Mouse (Mus musculus) neural tube, embryonic 14.5 days (tissue): Measurements from ENCODE around the gene Rab2b. TPM values are rescaled to one million over a fixed set of nuclear protein-coding genes. Genes with fewer than 3 reads are reported as not detected.

ENCODE experiments used
- ATAC-seq: fragments of 200-750 bp; cut with Nextera tagmentation; 2 replicates; pipeline ENCODE4 v1.8.0; 2017; ENCODE audit warnings: low read depth, mild to moderate bottlenecking, moderate TSS enrichment, moderate library complexity
- H3K27ac ChIP-seq: fragments of 300-500 bp; sonication (generic); 2 replicates; pipeline ENCODE4 v1.5.1; 2014; ENCODE audit warnings: low read depth, mild to moderate bottlenecking, control low read depth, low read length, moderate library complexity, mixed read lengths
- H3K27me3 ChIP-seq: fragments of 300-500 bp; sonication (generic); 2 replicates; pipeline ENCODE4 v1.6.1; 2014; ENCODE audit warnings: low read length; ENCODE audit not compliant: control insufficient read depth, insufficient read depth
- H3K36me3 ChIP-seq: fragments of 300-500 bp; sonication (generic); 2 replicates; pipeline ENCODE4 v1.6.1; 2014; ENCODE audit warnings: low read length, mixed read lengths; ENCODE audit not compliant: control insufficient read depth, insufficient read depth
- H3K4me1 ChIP-seq: fragments of 300-500 bp; sonication (generic); 2 replicates; pipeline ENCODE4 v1.6.1; 2014; ENCODE audit warnings: low read length; ENCODE audit not compliant: control insufficient read depth, insufficient read depth
- H3K4me2 ChIP-seq: fragments of 300-500 bp; sonication (generic); 2 replicates; pipeline ENCODE4 v1.6.1; 2014; ENCODE audit warnings: mild to moderate bottlenecking, low read depth, low read length, control low read depth
- H3K4me3 ChIP-seq: fragments of 300-500 bp; sonication (generic); 2 replicates; pipeline ENCODE4 v1.5.1; 2014; ENCODE audit warnings: low read depth, low read length, control low read depth, mixed read lengths
- H3K9ac ChIP-seq: fragments of 300-500 bp; sonication (generic); replicated peaks from 2 replicates; pipeline ENCODE4 v1.6.1; 2014; ENCODE audit warnings: low read depth, mild to moderate bottlenecking, control low read depth, low read length, mixed read lengths
- H3K9me3 ChIP-seq: fragments of 300-500 bp; sonication (generic); 2 replicates; pipeline ENCODE4 v1.6.1; 2016; ENCODE audit warnings: low read length; ENCODE audit not compliant: control insufficient read depth
- WGBS: fragments of 180-500 bp; shearing (Covaris S2); extraction: QIAGEN DNeasy Blood & Tissue Kit; methylation state at CpG from one replicate; pipeline ENCODE4 v1.1.7; 2014; 5-methylcytosine and 5-hydroxymethylcytosine counted together
- polyA plus RNA-seq: library from polyadenylated mRNA; unstranded; fragments of >200 nt; fragmentation: Nextera tagmentation; extraction: Ambion mirVana; gene quantifications from 2 replicates; pipeline ENCODE4 v1.2.1, GENCODE M21; 2014

The Rab2b gene
- 69.4 TPM in 2 replicates for polyA plus RNA-seq

GRCm38 (mm10) chr14:52278932-52279746 lies at the start of gene Rab2b, which contains the start of gene Tox4:
TSS of gene Rab2b (minus strand) at chr14:52279545.
TSS of gene Tox4 (plus strand) at chr14:52279146.
- Histone ChIP-seq H3K9me3 (no peaks in the 10 kb centered on the region), H3K4me1 (peaks cover 10% of the 10 kb centered on the region; the same call in 1 of the 2 replicates), H3K4me2 (peak within 1 kb of the TSS; percentile 63), H3K4me3 (peak within 1 kb of the TSS; percentile 82), H3K36me3 (0 out of 2 replicates have a peak, but pooled peaks cover 6% of the 10 kb centered on the region), H3K27me3 (no peaks in the 10 kb centered on the region), H3K9ac (peak within 1 kb of the TSS; percentile 83), H3K27ac (peak within 1 kb of the TSS; percentile 83)
- ATAC-seq = peak; percentile 97
- under 1% methylated on average over 62 of the region's 66 CpGs for WGBS

GRCm38 (mm10) chr14:52327910-52328812 lies 48.8 kb upstream of the Rab2b start, which contains the start of gene Sall2:
TSS of gene Sall2 (minus strand) at chr14:52328762.
- peak within 1 kb of the TSS; percentile 54 for H3K9ac ChIP-seq
- under 1% methylated on average over 26 of the region's 26 CpGs for WGBS
- H3K27me3 ChIP-seq = no peaks in the 10 kb centered on the region
- 0 out of 2 replicates have a peak, but pooled peaks cover 7% of the 10 kb centered on the region for H3K4me1 ChIP-seq
- peak within 1 kb of the TSS; percentile 43 for H3K4me3 ChIP-seq
- peak; percentile 77 for ATAC-seq
- peak within 1 kb of the TSS; percentile 72 for H3K27ac ChIP-seq
- H3K36me3 ChIP-seq = no peaks in the 10 kb centered on the region
- H3K4me2 ChIP-seq = peak within 1 kb of the TSS; percentile 92
- no peaks in the 10 kb centered on the region for H3K9me3 ChIP-seq

DNA sequence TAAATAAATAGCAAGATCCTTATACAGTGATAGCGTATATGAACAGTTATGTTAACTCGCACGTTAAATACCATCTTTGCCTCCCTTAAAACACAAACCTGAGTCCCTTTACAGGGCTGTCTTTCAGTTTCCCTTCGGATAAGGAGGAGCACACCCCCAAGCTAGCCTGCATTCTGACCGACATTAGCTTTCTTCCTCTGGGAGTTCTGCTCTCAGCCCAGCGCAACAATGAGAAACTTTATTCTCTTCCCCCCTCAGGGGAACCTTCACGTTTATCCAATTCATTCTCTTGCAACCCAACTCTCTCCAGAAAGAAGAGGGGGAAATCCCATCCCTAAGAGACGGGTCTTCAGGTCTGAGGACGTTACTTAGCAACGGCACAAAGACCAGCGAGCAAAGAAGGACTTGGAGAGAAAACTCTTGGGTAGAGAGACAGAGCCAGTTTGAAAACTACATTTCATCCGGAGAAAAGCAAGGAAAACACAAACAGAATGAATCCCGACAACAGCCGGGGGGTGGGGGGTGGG lies 48.1 kb upstream of the Rab2b start:
- Histone ChIP-seq H3K4me2 (peak overlapping the region; percentile 92), H3K36me3 (no peaks in the 10 kb centered on the region), H3K9ac (peak overlapping the region; percentile 54; the same call in 1 of the 2 replicates), H3K9me3 (no peaks in the 10 kb centered on the region), H3K4me3 (peak overlapping the region; percentile 43), H3K27me3 (no peaks in the 10 kb centered on the region), H3K4me1 (0 out of 2 replicates have a peak, but pooled peaks cover 7% of the 10 kb centered on the region), H3K27ac (peak overlapping the region; percentile 72)
- peak; percentile 70 for ATAC-seq
- WGBS = 2% methylated on average over 14 of the region's 14 CpGs

DNA sequence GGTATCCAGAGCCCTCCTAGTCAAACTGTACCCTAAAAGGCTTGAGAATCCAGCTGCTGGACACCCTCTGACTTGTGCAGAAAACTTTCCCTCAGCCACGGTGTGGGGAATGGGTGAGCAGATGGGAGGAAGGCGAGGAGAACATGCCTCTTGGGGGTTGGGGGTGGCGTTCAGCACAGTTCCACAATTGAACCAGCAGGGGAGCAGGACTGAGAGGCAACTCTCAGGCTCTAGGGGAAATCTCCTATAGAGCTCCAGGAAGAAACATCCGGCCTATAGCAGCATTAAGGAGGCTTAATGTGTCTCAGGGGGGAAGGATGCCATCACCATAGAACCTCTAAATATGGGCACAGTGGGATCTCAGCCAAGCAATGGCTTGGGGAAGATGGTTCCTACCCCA lies 46.5 kb upstream of the Rab2b start:
- Histone ChIP-seq H3K27me3 (no peaks in the 10 kb centered on the region), H3K9ac (no peak overlapping the region), H3K4me3 (no peak overlapping the region), H3K9me3 (no peaks in the 10 kb centered on the region), H3K4me1 (0 out of 2 replicates have a peak, but pooled peaks cover 7% of the 10 kb centered on the region), H3K4me2 (peak overlapping the region; percentile 92; the same call in 1 of the 2 replicates), H3K27ac (peak overlapping the region; percentile 30; the same call in 1 of the 2 replicates), H3K36me3 (no peaks in the 10 kb centered on the region)
- 3% methylated on average over 4 of the region's 4 CpGs for WGBS
- ATAC-seq = peak; percentile 47; the same call in 1 of the 2 replicates

DNA sequence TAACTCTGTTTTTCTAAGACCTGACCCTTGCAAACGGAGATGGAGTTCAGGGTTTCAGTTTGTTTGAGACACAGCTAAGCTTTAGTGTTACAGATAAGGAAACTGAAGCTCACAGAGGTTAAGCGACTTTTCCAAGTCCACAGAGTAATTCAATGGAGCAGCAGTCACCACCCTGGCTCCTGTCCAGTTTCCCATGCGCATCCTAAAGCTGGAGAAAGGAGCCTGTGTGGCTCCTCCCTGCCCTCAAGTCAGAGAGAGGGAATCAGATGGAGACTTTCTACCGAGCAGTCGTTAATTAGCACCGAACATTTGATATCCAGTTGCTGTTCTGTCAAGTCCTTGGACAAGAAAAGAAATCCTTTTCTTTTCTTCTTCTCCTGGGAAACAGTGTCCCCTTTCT lies 40.0 kb upstream of the Rab2b start:
- H3K27me3 ChIP-seq = no peaks in the 10 kb centered on the region
- H3K9ac ChIP-seq = no peak overlapping the region
- no peak overlapping the region for H3K27ac ChIP-seq
- H3K9me3 ChIP-seq = no peaks in the 10 kb centered on the region
- no peak for ATAC-seq
- WGBS = 52% methylated on average over 6 of the region's 6 CpGs
- H3K4me1 ChIP-seq = peaks cover 14% of the 10 kb centered on the region
- no peak overlapping the region for H3K4me2 ChIP-seq
- H3K4me3 ChIP-seq = no peak overlapping the region
- H3K36me3 ChIP-seq = no peaks in the 10 kb centered on the region

DNA sequence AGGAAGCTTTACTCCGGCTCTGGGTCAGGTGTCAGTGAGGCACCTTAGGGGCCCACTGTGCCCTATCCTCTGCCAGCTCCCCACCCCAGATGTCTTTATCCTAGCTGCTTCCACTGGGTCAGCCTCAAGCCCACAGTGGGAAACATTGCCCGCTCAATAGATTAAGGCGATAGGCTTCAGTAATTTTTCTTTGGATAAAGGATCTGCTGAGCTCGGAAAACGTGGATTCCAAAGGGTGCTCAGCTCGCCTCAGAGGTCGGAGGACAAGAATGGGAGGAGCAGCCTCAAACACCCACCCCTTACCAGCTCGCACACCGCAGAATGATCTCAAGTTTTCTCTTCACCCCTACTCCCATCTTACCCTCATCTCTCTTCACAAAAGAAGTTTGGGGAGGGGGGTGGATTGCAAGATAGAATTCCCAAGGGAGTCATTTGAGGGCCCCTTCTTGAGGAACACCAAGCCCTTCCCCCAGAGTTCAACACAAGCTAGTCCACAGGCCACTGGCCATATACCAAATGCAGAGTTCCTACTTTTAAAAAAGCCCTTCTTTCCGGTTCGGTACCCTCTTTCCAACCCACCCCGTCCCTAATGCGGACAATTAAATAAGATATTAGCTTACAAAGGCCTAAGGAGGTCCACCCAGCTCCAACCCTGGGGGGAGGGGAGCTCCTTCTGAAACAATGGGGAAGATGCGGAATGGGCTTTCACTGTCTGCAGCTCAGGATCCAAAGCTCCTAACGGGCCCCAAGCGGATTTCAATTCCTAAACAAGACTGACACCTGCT lies 37.3 kb upstream of the Rab2b start:
- Histone ChIP-seq H3K4me1 (peaks cover 28% of the 10 kb centered on the region), H3K4me3 (peak overlapping the region; percentile 88), H3K27me3 (no peaks in the 10 kb centered on the region), H3K27ac (peak overlapping the region; percentile 95), H3K9ac (peak overlapping the region; percentile 91), H3K9me3 (no peaks in the 10 kb centered on the region), H3K36me3 (peaks cover 21% of the 10 kb centered on the region), H3K4me2 (peak overlapping the region; percentile 91)
- WGBS = 4% methylated on average over 16 of the region's 16 CpGs
- peak; percentile 83 for ATAC-seq

DNA sequence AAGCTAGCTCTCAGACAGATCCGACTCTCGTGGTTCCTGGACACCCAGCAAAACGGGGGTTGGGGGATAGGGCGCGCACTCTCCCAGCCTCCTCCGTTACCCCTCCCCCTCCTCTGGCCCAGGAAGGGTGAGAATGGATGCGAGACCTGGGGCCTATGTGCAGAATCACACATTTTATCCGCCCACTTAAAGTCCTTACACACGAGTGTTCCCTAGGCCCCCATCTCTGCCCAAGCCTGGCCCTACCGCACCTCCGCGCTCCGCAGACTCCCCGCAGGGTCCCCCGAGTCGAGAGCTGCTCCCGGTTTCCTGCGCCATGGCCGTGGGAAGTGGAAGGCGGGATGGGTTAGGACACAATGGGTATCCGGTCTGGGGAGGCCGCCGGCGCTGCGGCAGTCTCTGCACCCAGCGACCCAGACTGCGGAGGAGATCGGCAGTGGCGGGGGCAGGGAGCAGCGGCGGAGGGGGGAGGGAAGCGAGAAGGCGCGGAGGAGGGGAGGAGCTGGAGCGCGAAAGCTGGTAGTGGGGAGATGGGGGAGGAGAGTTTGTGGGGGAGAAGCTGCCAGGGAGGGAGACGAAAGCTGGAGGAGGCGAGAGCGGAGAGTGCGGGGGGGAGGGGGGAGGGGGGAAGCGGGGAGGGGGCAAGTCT lies 36.6 kb upstream of the Rab2b start:
- Histone ChIP-seq H3K4me1 (peaks cover 28% of the 10 kb centered on the region), H3K27me3 (no peaks in the 10 kb centered on the region), H3K36me3 (peaks cover 21% of the 10 kb centered on the region), H3K27ac (peak overlapping the region; percentile 95), H3K4me2 (peak overlapping the region; percentile 91), H3K4me3 (peak overlapping the region; percentile 88), H3K9ac (peak overlapping the region; percentile 91), H3K9me3 (no peaks in the 10 kb centered on the region)
- WGBS = under 1% methylated on average over 36 of the region's 41 CpGs
- ATAC-seq = peak; percentile 87
